Comparison of ENCODE assay signal across 10 mouse cellular contexts in the genomic region with DNA sequence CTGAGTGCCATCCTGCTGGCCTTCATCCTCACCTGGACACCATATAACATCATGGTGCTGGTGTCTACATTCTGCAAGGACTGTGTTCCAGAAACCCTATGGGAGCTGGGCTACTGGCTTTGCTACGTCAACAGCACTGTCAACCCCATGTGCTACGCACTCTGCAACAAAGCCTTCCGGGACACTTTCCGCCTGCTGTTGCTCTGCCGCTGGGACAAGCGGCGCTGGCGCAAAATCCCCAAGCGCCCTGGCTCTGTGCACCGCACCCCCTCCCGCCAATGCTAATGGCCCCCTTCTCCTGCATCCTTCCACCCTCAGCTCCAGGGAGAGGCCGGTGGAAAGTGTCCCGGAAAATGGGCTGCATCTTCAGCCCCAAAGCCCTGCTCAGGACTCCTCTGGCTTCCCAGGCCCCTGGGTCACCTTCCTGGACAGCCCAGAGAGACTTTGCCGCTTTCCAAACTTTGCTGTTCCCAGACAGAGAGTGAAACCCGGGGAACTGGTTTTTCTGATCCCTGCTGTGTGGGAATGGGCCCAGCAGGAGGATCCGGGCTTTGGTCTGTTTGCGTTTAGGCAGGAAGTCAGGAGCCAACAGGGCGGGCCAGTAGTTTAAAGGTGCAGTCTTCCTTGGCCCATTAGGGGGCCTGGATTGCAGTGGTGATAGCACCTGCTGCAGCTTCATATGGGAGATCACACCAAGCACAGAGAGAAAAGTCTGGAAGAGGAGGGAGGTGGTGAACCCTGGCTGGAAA. TPM values are rescaled to one million over a fixed set of nuclear protein-coding genes. Genes with fewer than 3 reads are reported as not detected.
DNase-seq lines count a peak whose midpoint lies in the region; ATAC-seq and TF ChIP-seq lines count a peak whose summit lies in the region.
"Had no signal": no experiment of that assay in that cellular context is flagged by ENCODE, and none has a peak within 500 bp of the region (broad histone marks: within the 10 kb centered on the region; RNA-seq: fewer than 3 reads in every experiment).

No protein-coding gene starts in this region.

- peak; percentile 64 for ATAC-seq in lung, embryonic 14.5 days (ENCODE audit: insufficient read depth)

- H3K36me3 ChIP-seq in kidney, adult 2 months (ENCODE audit: control insufficient read depth, insufficient read depth, low read length): no peaks in the 10 kb centered on the region
- H3K36me3 ChIP-seq in lung, embryonic 14.5 days (ENCODE audit: insufficient read depth): no peaks in the 10 kb centered on the region
- H3K36me3 ChIP-seq: midbrain, embryonic 12.5 days had no signal

- H3K27me3 ChIP-seq in kidney, adult 2 months (replicated peaks; ENCODE audit: control insufficient read depth, insufficient read depth, low read length): no peaks in the 10 kb centered on the region
- H3K27me3 ChIP-seq in lung, embryonic 14.5 days (ENCODE audit: insufficient read depth, low read length): no peaks in the 10 kb centered on the region

- H3K9me3 ChIP-seq in lung, embryonic 14.5 days (ENCODE audit: low read depth, low read length): no peaks in the 10 kb centered on the region
- H3K9me3 ChIP-seq: midbrain, embryonic 12.5 days had no signal

- H3K4me2 ChIP-seq in lung, embryonic 14.5 days: peak overlapping the region; percentile 40
- H3K4me2 ChIP-seq: midbrain, embryonic 12.5 days had no signal

- TF ChIP-seq CTCF in cortical plate, adult 2 months (IDR thresholded peaks at IDR 0.05; ENCODE audit: extremely low read depth, insufficient read depth, low read length): no peak
- no peak; the same call in 1 of the 2 replicates for TF ChIP-seq CTCF in kidney, adult 2 months (conservative IDR thresholded peaks at IDR 0.05; ENCODE audit: insufficient read depth, insufficient read length, low read depth, low read length)
- TF ChIP-seq CTCF in lung, embryonic 14.5 days (IDR thresholded peaks at IDR 0.05; ENCODE audit: low read depth): peak; percentile 43

- peak; percentile 21 for DNase-seq in embryo, embryonic 9.5 days (ENCODE audit: extremely low spot score)
- no peak for DNase-seq in embryo, embryonic 11 days
- peak; percentile 43 for DNase-seq in kidney, adult 2 months
- DNase-seq in lung, embryonic 14.5 days: peak; percentile 72
- DNase-seq in spleen, adult 18-20 months: no peak
- no peak for DNase-seq in T-cell, adult 2 months (ENCODE audit: low spot score)
- DNase-seq in layer of hippocampus, adult 8-10 months (ENCODE audit: low spot score in 2 of 2): no peak

- 44% methylated on average over 18 of the region's 18 CpGs for WGBS in kidney, adult 2 months
- 19% methylated on average over 18 of the region's 18 CpGs for WGBS in lung, embryonic 14.5 days

- H3K4me3 ChIP-seq in cortical plate, adult 2 months (ENCODE audit: insufficient read depth, low read length): no peak overlapping the region
- peak overlapping the region; percentile 3; the same call in 1 of the 2 replicates for H3K4me3 ChIP-seq in kidney, adult 2 months (ENCODE audit: insufficient read depth, low read depth, low read length)
- no peak overlapping the region for H3K4me3 ChIP-seq in lung, embryonic 14.5 days (ENCODE audit: low read depth, low read length)
- H3K4me3 ChIP-seq: midbrain, embryonic 12.5 days had no signal

- peak overlapping the region; percentile 74 for H3K27ac ChIP-seq in cortical plate, adult 2 months (ENCODE audit: insufficient read depth, low read length)
- H3K27ac ChIP-seq in kidney, adult 2 months (ENCODE audit: insufficient read depth, low read depth, low read length): no peak overlapping the region
- H3K27ac ChIP-seq in lung, embryonic 14.5 days (ENCODE audit: low read depth): peak overlapping the region; percentile 79
- H3K27ac ChIP-seq: midbrain, embryonic 12.5 days had no signal

- peaks cover 8% of the 10 kb centered on the region for H3K4me1 ChIP-seq in cortical plate, adult 2 months (ENCODE audit: control insufficient read depth, insufficient read depth, low read length)
- no peaks in the 10 kb centered on the region for H3K4me1 ChIP-seq in kidney, adult 2 months (ENCODE audit: control insufficient read depth, insufficient read depth, low read length)
- H3K4me1 ChIP-seq in lung, embryonic 14.5 days (ENCODE audit: insufficient read depth): 0 out of 2 replicates have a peak, but pooled peaks cover 4% of the 10 kb centered on the region
- H3K4me1 ChIP-seq: midbrain, embryonic 12.5 days had no signal

- H3K9ac ChIP-seq in lung, embryonic 14.5 days: peak overlapping the region; percentile 26; the same call in 1 of the 2 replicates
- H3K9ac ChIP-seq: midbrain, embryonic 12.5 days had no signal

- TF ChIP-seq POLR2A in cortical plate, adult 2 months (IDR thresholded peaks at IDR 0.05; ENCODE audit: extremely low read depth, insufficient read depth, low read length): no peak
- TF ChIP-seq POLR2A in kidney, adult 2 months (IDR thresholded peaks at IDR 0.05; ENCODE audit: low read depth, low read length): no peak

RNA-seq across cellular contexts. Expression of a gene that starts 15.6 kb away (rescaled TPM):
- 109 and 117 TPM in 2 replicates for polyA plus RNA-seq in cortical plate, adult 2 months (2012; rRNA removed)
- 0.53 and 0.62 TPM in 2 replicates for polyA plus RNA-seq in kidney, adult 2 months (2012; rRNA removed)
- polyA plus RNA-seq in lung, embryonic 14.5 days (2014; fragmentation: Nextera tagmentation; extraction: Ambion mirVana): 0.05 and 0.08 TPM in 2 replicates
- total RNA-seq in layer of hippocampus, adult 8-10 months (2022): 100 to 1,000 TPM; 160 to 164 (median 161) TPM
- polyA plus RNA-seq: C2C12 had no signal

RNA-seq across cellular contexts. Expression of a gene that starts 44.0 kb away (rescaled TPM):
- 200 TPM in 2 replicates for polyA plus RNA-seq in cortical plate, adult 2 months (2012; rRNA removed)
- polyA plus RNA-seq in kidney, adult 2 months (2012; rRNA removed): 560 and 573 TPM in 2 replicates
- 85.0 and 89.1 TPM in 2 replicates for polyA plus RNA-seq in lung, embryonic 14.5 days (2014; fragmentation: Nextera tagmentation; extraction: Ambion mirVana)
- total RNA-seq in layer of hippocampus, adult 8-10 months (2022): 100 to 1,000 TPM; 157 to 169 (median 162) TPM

RNA-seq across cellular contexts. Expression of a gene that starts 56.4 kb away (rescaled TPM):
- 50.2 and 51.3 TPM in 2 replicates for polyA plus RNA-seq in cortical plate, adult 2 months (2012; rRNA removed)
- polyA plus RNA-seq in kidney, adult 2 months (2012; rRNA removed): 28.2 and 29.3 TPM in 2 replicates
- 83.4 and 88.0 TPM in 2 replicates for polyA plus RNA-seq in lung, embryonic 14.5 days (2014; fragmentation: Nextera tagmentation; extraction: Ambion mirVana)
- total RNA-seq in layer of hippocampus, adult 8-10 months (2022): 10 to 100 TPM; 44.0 to 45.3 (median 44.3) TPM

Comparison
In these comparisons a context has a peak if more than half of its experiments do, and no peak if none do; other contexts are left out.
1. DNase-seq: peak in embryo, embryonic 9.5 days (single experiment), kidney, adult 2 months (single experiment) and lung, embryonic 14.5 days (single experiment); none in embryo, embryonic 11 days (single experiment), spleen, adult 18-20 months (0 of 2), T-cell, adult 2 months (single experiment) and layer of hippocampus, adult 8-10 months (0 of 2).
2. RNA of a gene that starts 15.6 kb away (polyA plus RNA-seq): 109 to 117 TPM in cortical plate, adult 2 months; 0.53 to 0.62 TPM in kidney, adult 2 months and 0.05 to 0.08 TPM in lung, embryonic 14.5 days; every median in the first group is over 10 times any median in the second.